Mouse (Mus musculus): ENCODE measurements at regions not wholly inside any gene's neighbourhood (a gene's known extent, or its start where the extent isn't known, plus 50 kb on each side); places are given as distances from the start of the nearest gene placed in this dataset.

- TF ChIP-seq CTCF (IDR thresholded peaks at IDR 0.05; ENCODE audit: extremely low read depth, insufficient read depth, low read length), result no peak
- no peak for TF ChIP-seq POLR2A (IDR thresholded peaks at IDR 0.05; ENCODE audit: extremely low read depth, insufficient read depth, low read length)
Measured at GRCm38 (mm10) chr8:18460609-18461008, 517.4 kb downstream of the Defb40 start.

Measured in cortical plate, adult 2 months (tissue).